Mouse (Mus musculus): ENCODE data around the gene Spz1. TPM values are rescaled to one million over a fixed set of nuclear protein-coding genes. Genes with fewer than 3 reads are reported as not detected.
A peak's percentile ranks its signal among the peaks of the same experiment; 100 is the strongest.
"Not testable (repeated sequence)": the region's sequence is repeated elsewhere in the genome, so short reads cannot be mapped to it uniquely, and the experiment has no call there.

Gene Spz1
- total RNA-seq (2021): not detected

DNA sequence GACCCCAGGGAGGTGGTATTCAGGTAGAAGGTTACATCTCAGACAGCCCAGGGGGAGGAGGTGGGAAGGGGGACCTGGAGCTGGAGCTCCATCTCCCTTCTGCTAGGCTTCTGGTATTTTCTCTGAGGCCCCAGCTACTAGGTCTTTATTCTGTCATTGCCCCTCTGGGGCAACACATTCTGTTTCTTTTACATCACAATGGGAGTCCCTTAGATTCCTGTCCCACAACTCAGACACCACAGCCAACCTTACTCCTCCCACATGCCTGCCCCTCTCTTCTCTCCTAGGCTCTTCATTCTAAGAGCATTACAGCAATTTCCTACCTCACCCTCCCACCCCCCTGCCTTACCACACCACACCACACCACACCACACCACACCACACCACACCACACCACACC lies at the start of gene Spz1:
Gene Spz1 (minus strand): TSS at position 101 of the 400 bp plus-strand sequence.
- intact Hi-C loops (cut with DNase I): no loop called here

GRCm38 (mm10) chr13:92616459-92616858 lies 40.5 kb upstream of the Spz1 start:
- intact Hi-C loops (cut with DNase I): no loop called here
- no peak for DNase-seq (ENCODE audit: low spot score in 2 of 2)

More for the DNA sequence above, at the start of gene Spz1:
- DNase-seq (ENCODE audit: low spot score in 2 of 2): no peak

- DNase-seq (ENCODE audit: low spot score in 2 of 2): peak in 1 of 2 experiments; percentile 57
- intact Hi-C loops (cut with DNase I): no loop called here
Measured at GRCm38 (mm10) chr13:92615201-92615600, 39.2 kb upstream of the Spz1 start.

GRCm38 (mm10) chr13:92613094-92613493 lies 37.1 kb upstream of the Spz1 start:
- intact Hi-C loops (cut with DNase I): loop anchor here (5.0 kb wide), 2 partner anchors 34 to 81 kb away; partner anchors contain the start of gene Zfyve16

GRCm38 (mm10) chr13:92611917-92612316 lies 35.9 kb upstream of the Spz1 start:
- no peak for DNase-seq (ENCODE audit: low spot score in 2 of 2)
- intact Hi-C loops (cut with DNase I): loop anchor here (5.0 kb wide), 2 partner anchors 35 to 80 kb away; partner anchors contain the start of gene Zfyve16

More at GRCm38 (mm10) chr13:92613094-92613493, 37.1 kb upstream of the Spz1 start:
- DNase-seq (ENCODE audit: low spot score in 2 of 2): no peak

DNA sequence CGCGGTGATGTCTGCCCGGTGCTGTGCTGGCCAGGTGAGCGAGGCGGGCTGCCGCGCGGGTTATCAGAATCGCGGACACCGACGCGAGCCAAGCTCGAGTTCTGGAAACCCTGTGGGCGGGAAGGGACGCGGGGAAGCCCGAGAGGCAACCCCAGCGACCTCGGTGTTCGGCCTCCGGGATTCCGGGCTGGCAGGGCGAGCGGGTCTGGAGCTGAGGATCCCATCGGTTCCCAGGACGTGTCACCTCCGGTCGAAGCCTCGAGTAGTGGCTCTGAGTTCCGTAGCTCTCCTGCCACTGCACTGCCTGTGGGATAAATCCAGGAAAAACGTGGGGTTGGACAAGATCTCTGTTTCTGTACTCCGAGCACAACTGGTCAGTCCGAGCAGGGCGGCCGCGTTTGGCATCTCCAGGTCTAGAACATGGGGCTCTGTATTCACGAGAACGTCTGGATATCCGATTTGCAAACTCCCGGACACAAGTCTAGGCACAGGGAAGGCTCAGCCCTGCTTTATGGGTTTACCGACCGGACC lies 35.3 kb upstream of the Spz1 start:
- DNase-seq (ENCODE audit: low spot score in 2 of 2): peak in 1 of 2 experiments; percentile 22
- intact Hi-C loops (cut with DNase I): loop anchor here (5.0 kb wide), 2 partner anchors 36 to 79 kb away; partner anchors contain the start of gene Zfyve16

GRCm38 (mm10) chr13:92610311-92611221 lies 34.6 kb upstream of the Spz1 start, which contains the start of gene Serinc5:
Serinc5 (plus strand) TSS chr13:92611091.
- intact Hi-C loops (cut with DNase I): loop anchor here (5.0 kb wide), 2 partner anchors 37 to 78 kb away; partner anchors contain the start of gene Zfyve16
- DNase-seq (ENCODE audit: low spot score in 2 of 2): peak; percentile 95 to 97

GRCm38 (mm10) chr13:92609486-92610310 lies 33.7 kb upstream of the Spz1 start:
- intact Hi-C loops (cut with DNase I): loop anchor here (5.0 kb wide), 2 partner anchors 38 to 77 kb away; partner anchors contain the start of gene Zfyve16
- peak in 1 of 2 experiments; percentile 39 for DNase-seq (ENCODE audit: low spot score in 2 of 2)

- intact Hi-C loops (cut with DNase I); DNase-seq (ENCODE audit: low spot score in 2 of 2): not testable (repeated sequence)
Measured at GRCm38 (mm10) chr13:92605306-92605705, 29.3 kb upstream of the Spz1 start.

DNA sequence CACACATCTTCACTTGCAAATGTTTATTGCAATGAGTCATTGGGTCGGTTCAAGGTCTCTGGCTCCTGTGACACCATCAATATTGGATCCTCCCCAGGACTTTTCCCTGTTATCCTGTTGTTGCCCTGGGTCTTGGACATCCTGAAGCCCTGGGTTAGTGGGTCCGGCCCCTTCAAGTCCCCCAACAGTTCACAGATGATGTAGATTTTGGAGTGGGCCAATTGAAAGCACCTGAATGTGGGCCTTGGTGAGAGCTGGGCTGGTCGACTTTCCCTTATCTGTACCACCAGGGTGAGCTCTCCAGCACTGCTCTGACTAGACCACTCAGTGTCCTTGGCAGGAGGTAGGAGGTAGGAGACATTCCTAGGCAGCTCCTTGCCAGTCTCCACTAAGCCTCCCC lies 19.5 kb upstream of the Spz1 start:
- intact Hi-C loops (cut with DNase I): no loop called here
- no peak for DNase-seq (ENCODE audit: low spot score in 2 of 2)

- intact Hi-C loops (cut with DNase I): no loop called here
- no peak for DNase-seq (ENCODE audit: low spot score in 2 of 2)
Measured at GRCm38 (mm10) chr13:92594907-92595306, 18.9 kb upstream of the Spz1 start.

- no peak for DNase-seq (ENCODE audit: low spot score in 2 of 2)
- intact Hi-C loops (cut with DNase I): no loop called here
Measured at GRCm38 (mm10) chr13:92594481-92594880, 18.5 kb upstream of the Spz1 start.

GRCm38 (mm10) chr13:92593731-92594396 lies 17.9 kb upstream of the Spz1 start:
- no peak for DNase-seq (ENCODE audit: low spot score in 2 of 2)
- intact Hi-C loops (cut with DNase I): no loop called here

DNA sequence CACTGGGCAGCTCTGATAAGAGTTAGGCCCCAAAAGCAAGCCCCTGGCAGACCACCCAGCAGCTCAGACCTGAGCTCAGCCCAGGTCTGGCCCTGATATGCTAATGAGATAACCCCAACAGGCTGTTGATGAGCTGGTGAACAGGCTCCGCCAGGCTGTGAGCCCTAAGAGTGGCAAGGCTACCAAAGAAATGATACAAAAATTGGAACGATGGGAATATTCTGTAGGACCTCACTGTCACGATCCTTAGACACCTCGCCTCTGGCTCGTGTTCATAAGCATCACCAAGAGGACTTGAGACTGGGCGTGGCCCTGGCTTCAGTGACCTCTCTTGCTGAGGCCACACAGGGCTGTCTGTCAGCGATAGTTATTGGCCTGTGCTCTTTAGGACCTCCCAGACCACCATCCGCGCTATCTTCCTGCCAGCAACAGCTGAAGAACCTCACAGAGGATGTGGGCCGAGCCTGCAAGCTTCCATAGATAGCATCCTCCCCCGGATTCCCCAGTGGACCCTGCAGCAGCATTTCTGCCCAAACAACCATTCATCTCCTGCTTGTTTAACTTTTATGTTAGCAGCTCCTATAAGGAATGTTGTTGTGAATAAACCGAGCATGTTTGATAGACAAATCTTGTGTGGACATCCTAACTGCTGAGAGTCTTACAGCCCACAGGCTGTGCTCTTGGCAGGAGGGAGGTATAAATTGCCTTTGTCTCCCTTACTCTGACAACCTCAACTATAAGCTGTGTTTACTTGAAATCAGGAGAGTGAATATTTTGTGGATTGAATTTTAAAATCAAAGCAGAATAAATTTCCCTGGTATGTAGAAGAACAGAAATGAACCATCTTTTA lies 17.0 kb upstream of the Spz1 start:
- DNase-seq (ENCODE audit: low spot score in 2 of 2): peak; percentile 34 to 70
- intact Hi-C loops (cut with DNase I): no loop called here

DNA sequence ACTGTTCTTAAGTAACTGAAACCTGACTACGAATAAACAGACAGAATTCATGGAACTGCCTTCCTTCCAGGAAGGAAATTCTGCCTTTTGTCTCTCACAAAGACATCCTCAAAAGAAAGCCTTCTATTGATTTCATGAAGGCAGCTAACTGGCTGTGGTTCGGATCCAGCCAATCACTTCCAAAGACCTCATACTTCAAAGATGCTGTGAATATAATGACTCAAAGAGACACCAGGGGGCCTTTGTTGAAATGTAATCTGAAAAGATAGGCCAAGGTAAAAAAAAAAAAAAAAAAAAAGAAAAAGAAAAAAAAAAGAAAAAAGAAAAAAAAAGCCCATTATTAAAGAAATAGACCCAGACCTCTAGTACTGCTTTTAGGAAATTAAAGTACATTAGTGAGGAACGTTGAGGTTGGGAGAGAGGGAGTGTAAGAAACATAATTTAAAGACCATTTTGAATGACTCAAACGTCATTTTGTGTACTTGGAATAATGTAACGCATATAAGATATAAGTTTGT lies 16.4 kb upstream of the Spz1 start:
- intact Hi-C loops (cut with DNase I): no loop called here
- no peak for DNase-seq (ENCODE audit: low spot score in 2 of 2)

GRCm38 (mm10) chr13:92591225-92591624 lies 15.3 kb upstream of the Spz1 start:
- no peak for DNase-seq (ENCODE audit: low spot score in 2 of 2)
- intact Hi-C loops (cut with DNase I): no loop called here

DNA sequence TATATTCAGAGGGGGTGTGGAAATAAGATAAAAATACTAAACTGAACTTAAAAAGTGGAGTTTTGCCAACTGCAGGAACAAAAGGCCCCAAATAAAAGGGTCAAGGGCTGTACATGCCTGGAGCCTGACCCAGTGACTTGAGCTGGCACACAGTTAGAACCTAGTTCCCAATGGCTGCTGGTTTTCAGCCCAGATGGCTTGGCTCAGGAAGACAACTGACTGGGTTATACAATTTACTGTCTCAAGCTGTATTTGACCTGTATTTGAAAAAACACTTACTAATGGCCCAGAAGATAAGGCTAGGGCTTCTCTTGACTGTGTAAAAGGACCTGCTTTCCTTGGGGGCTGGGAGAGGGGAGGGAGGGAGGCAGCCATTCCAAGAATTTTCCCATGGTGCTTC lies 13.3 kb upstream of the Spz1 start:
- intact Hi-C loops (cut with DNase I): no loop called here
- no peak for DNase-seq (ENCODE audit: low spot score in 2 of 2)

- no peak for DNase-seq (ENCODE audit: low spot score in 2 of 2)
- intact Hi-C loops (cut with DNase I): no loop called here
Measured at GRCm38 (mm10) chr13:92588704-92589103, 12.7 kb upstream of the Spz1 start.

Measured in left cerebral cortex, postnatal 25 days (tissue).